Mouse (Mus musculus): ENCODE data around the gene Tbc1d16.

- TF ChIP-seq CTCF (IDR thresholded peaks at IDR 0.05; ENCODE audit: extremely low read depth, insufficient read depth, insufficient read length, insufficient replicate concordance) (no peak), POLR2A (IDR thresholded peaks at IDR 0.05; ENCODE audit: low read depth, low read length) (no peak)
These were observed 17.8 kb downstream of the Tbc1d16 start for GRCm38 (mm10) chr11:119210321-119211100.

Data from spleen, adult 2 months (tissue).